Mouse (Mus musculus) bone marrow macrophage, adult 2 months (primary cell): ENCODE data around the gene Gjd3.

Experiments used
- CTCF ChIP-seq: IDR thresholded peaks from 2 replicates; pipeline ENCODE4 v1.5.1; 2012; ENCODE audit warnings: low read depth, mild to moderate bottlenecking, low read length, moderate library complexity
- POLR2A ChIP-seq: IDR thresholded peaks from 2 replicates; pipeline ENCODE4 v1.6.1; 2012; ENCODE audit warnings: mild to moderate bottlenecking, low read depth, low read length, borderline replicate concordance

DNA sequence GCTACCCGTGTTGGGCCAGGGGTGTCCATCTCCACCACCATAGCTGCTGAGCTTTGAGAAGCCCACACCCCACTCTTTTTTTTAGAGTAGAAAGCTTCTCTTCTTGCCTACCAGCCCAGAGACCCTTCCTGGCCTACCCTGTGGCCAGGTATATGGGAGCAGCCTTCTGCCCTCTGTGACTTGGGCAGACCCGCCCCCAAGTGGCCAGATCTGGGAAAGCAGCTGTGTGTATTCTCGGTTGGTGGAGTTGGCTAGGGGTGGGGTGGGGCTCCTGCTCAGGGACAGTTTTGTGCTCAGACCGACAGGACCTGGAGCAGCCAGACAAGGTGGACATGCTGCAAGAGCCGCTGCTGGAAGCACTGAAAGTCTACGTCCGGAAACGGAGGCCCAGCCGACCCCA is 10.6 kb downstream of the Gjd3 start:
- TF ChIP-seq POLR2A (no peak), CTCF (peak; percentile 60)
